Mouse (Mus musculus): ENCODE measurements around the gene Prpsap1.

DNA sequence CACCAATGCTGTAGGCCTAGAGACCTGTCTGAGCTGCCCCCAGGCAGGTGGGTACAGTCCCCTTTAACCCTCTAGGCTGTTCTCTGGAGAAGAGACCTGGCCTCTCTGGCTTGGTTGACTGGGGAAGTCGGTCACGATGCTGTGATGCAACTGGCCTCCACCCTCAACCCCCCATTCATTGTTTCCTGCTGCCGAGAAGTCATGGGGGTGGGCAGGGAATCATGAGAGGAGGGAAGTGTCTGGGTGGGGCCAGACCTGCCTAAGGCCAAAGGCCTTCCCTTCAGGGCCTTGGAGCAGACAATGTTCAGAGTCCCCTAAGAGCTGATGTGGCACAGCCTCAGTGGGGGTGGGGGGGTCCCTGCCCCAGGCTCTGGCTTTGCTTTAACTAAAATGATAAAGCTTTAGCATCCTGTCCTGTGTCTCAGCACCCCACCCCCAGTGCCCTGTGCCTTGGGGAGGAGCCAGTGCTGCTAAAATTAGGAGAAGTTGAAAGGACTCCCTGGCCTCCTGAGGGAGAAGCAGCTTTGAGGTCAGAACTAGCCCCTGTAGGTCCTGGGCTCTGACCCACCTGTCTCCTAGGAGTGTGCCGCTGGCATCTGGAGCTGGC lies 57.2 kb downstream of the Prpsap1 start:
- TF ChIP-seq CTCF (IDR thresholded peaks at IDR 0.05; ENCODE audit: low read depth) (no peak), EP300 (IDR thresholded peaks at IDR 0.05; ENCODE audit: low read depth) (no peak)
